Mouse (Mus musculus) forebrain, embryonic 12.5 days (tissue): ENCODE results near the gene Ost4. TPM values are rescaled to one million over a fixed set of nuclear protein-coding genes. Genes with fewer than 3 reads are reported as not detected.
"Not testable (repeated sequence)": the region's sequence is repeated elsewhere in the genome, so short reads cannot be mapped to it uniquely, and the experiment has no call there.

Source experiments
- ATAC-seq: fragments of 200-750 bp; cut with Nextera tagmentation; 2 replicates; pipeline ENCODE4 v1.8.0; 2017; ENCODE audit warnings: moderate TSS enrichment; ENCODE audit not compliant: low FRiP score
- H3K27ac ChIP-seq: fragments of 300-500 bp; sonication (generic); 2 replicates; pipeline ENCODE4 v1.5.1; 2016; ENCODE audit warnings: mild to moderate bottlenecking
- H3K27me3 ChIP-seq: fragments of 300-500 bp; sonication (generic); 2 replicates; pipeline ENCODE4 v1.6.1; 2016; ENCODE audit warnings: mild to moderate bottlenecking
- H3K36me3 ChIP-seq: fragments of 300-500 bp; sonication (generic); replicated peaks from 2 replicates; pipeline ENCODE4 v1.6.1; 2016; ENCODE audit warnings: mild to moderate bottlenecking
- H3K4me1 ChIP-seq: fragments of 300-500 bp; sonication (generic); 2 replicates; pipeline ENCODE4 v1.6.1; 2016
- H3K4me2 ChIP-seq: fragments of 300-500 bp; sonication (generic); 2 replicates; pipeline ENCODE4 v1.6.1; 2016; ENCODE audit warnings: mild to moderate bottlenecking, moderate library complexity
- H3K4me3 ChIP-seq: fragments of 300-500 bp; sonication (generic); replicated peaks from 2 replicates; pipeline ENCODE4 v1.5.1; 2016; ENCODE audit warnings: mild to moderate bottlenecking
- H3K9ac ChIP-seq: fragments of 300-500 bp; sonication (generic); 2 replicates; pipeline ENCODE4 v1.6.1; 2016; ENCODE audit warnings: mild to moderate bottlenecking
- H3K9me3 ChIP-seq: fragments of 300-500 bp; sonication (generic); 2 replicates; pipeline ENCODE4 v1.6.1; 2016
- WGBS: fragments of 180-500 bp; shearing (Covaris S2); methylation state at CpG from one replicate; pipeline ENCODE4 v1.1.7; 2016; 5-methylcytosine and 5-hydroxymethylcytosine counted together
- polyA plus RNA-seq: library from polyadenylated mRNA; unstranded; fragments of >200 nt; fragmentation: Nextera tagmentation; extraction: Ambion mirVana; gene quantifications from 2 replicates; pipeline ENCODE4 v1.2.1, GENCODE M21; 2016

The Ost4 gene
- polyA plus RNA-seq, 1 experiment from 2014 or later, result 315 TPM

DNA sequence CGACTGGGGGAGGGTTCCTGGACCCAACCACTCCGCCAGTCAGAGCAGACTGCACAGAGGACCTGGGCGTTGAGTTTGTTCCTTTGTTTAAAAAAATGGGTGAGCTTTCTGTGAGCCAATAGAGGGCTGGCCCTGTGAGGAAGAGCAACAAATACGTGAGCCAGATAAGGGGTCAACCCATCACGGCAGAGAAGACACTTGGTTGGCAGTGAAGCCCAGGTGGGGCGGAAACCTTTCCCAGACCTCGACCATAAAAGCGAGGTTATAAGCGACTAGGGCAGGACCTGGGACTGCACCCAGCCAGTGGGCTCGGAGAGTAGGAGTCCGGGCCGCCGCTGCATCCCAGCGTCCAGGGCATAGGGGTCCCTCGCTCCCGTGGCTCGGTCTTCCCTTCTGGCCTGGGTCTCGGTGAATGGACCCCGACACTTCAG lies 20.2 kb downstream of the Ost4 start:
- Histone ChIP-seq H3K9ac (peak overlapping the region; percentile 77), H3K4me2 (peak overlapping the region; percentile 69), H3K27me3 (no peaks in the 10 kb centered on the region), H3K36me3 (peaks cover 20% of the 10 kb centered on the region), H3K9me3 (no peaks in the 10 kb centered on the region), H3K4me1 (peaks cover 17% of the 10 kb centered on the region), H3K4me3 (peak overlapping the region; percentile 82), H3K27ac (peak overlapping the region; percentile 98)
- peak; percentile 45 for ATAC-seq
- WGBS, result under 1% methylated on average over 19 of the region's 19 CpGs

DNA sequence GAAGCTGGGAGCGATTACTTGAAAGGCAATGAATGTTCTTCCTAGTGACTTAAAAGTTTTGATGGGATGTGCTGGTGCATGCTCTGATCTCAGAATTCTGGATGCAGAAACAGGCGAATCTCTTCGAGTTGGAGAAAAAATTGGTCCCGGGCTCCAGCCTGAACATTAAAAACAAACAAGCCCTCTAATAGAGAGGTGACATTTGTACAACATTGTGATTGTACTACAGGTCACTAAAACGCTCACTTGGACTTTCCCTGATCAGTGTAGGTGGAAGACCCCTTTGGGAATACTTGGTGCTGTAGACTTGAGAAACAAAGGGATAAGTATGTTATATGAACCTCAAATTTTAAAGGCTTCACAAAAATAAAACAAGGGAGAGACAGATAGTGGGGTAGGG lies 20.9 kb downstream of the Ost4 start:
- no peak for ATAC-seq
- Histone ChIP-seq H3K27ac (peak overlapping the region; percentile 98), H3K27me3 (no peaks in the 10 kb centered on the region)

DNA sequence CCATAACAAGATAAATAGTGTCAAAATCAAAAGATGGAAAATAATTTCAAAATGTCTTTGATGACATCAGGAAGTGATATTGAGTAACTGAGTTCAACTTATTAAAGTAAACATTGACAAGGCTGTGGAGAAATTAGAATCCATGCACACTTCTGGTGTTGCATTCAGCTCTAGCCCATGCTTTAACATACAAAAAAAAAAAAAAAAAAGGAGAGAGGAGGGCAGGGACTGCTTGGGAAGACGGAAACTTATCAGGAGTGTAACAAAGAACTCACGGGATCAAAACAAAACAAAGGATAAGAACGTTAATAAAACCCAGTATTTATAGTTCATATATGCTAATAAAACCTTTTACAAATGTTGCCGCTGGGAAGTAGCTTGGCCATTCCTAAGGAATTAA lies 21.4 kb downstream of the Ost4 start:
- Histone ChIP-seq H3K9ac (no peak overlapping the region), H3K36me3 (peaks cover 9% of the 10 kb centered on the region), H3K27me3 (no peaks in the 10 kb centered on the region), H3K4me1 (peaks cover 17% of the 10 kb centered on the region), H3K27ac (no peak overlapping the region), H3K9me3 (no peaks in the 10 kb centered on the region), H3K4me3 (no peak overlapping the region), H3K4me2 (peak overlapping the region; percentile 69; the same call in 1 of the 2 replicates)
- no peak for ATAC-seq
- WGBS, result 47% methylated on average over 4 of the region's 4 CpGs

More for the DNA sequence above, 20.9 kb downstream of the Ost4 start:
- 25% methylated on average over 5 of the region's 5 CpGs for WGBS
- H3K4me3 ChIP-seq, result peak overlapping the region; percentile 82
- H3K4me1 ChIP-seq, result peaks cover 17% of the 10 kb centered on the region
- peak overlapping the region; percentile 69 for H3K4me2 ChIP-seq
- H3K9ac ChIP-seq, result peak overlapping the region; percentile 77
- no peaks in the 10 kb centered on the region for H3K9me3 ChIP-seq
- peaks cover 14% of the 10 kb centered on the region for H3K36me3 ChIP-seq

DNA sequence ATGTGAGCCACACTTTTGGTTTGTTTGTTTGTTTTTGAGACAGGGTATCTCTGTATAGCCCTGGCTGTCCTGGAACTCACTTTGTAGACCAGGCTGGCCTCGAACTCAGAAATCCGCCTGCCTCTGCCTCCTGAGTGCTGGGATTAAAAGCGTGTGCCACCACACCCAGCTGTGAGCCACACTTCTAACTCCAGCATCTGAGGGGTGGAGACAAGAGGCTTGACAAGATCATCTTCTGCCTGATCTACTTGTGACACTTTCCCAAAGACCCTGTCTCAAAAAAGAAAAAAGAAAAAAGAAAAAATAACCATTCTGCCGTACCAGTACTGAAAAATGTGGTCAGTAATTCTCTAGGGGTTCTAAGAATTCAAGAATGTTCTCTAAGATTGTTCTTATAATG lies 25.7 kb downstream of the Ost4 start:
- H3K36me3 ChIP-seq, result peaks cover 14% of the 10 kb centered on the region
- not testable (repeated sequence) for H3K4me2 ChIP-seq, H3K9ac ChIP-seq, H3K4me1 ChIP-seq, H3K4me3 ChIP-seq, ATAC-seq, H3K9me3 ChIP-seq, H3K27me3 ChIP-seq, H3K27ac ChIP-seq
- 89% methylated on average over 4 of the region's 4 CpGs for WGBS

DNA sequence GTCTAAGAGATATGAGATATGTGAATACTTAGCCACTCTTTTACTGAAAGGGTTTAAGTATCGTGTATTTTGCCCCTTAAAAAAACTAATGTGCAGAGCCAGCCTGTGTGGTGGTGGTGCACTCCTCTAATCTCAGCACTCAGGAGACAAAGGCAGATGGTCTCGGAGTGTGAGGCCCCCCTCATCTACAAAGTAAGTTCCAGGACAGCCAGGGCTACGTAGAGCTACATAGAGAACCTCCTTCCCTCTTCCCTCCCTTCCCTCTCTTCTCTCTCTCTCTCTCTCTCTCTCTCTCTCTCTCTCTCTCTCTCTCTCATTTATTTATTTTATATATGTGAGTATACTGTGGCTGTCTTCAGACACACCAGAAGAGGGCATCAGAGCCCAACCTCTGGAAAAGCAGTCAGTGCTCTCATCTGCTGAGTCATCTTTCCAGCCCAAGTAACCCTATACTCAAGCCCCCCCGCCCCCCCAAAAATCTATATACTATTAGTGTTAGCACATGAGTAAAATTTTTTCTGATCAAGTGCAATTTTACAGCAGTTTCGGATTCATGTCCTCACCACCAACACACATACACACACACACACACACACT lies 28.1 kb downstream of the Ost4 start:
- WGBS, result 85% methylated on average over 5 of the region's 5 CpGs
- Histone ChIP-seq H3K4me2 (no peak overlapping the region), H3K4me1 (no peaks in the 10 kb centered on the region), H3K36me3 (peaks cover 38% of the 10 kb centered on the region), H3K9ac (no peak overlapping the region), H3K9me3 (no peaks in the 10 kb centered on the region), H3K27me3 (no peaks in the 10 kb centered on the region), H3K4me3 (no peak overlapping the region), H3K27ac (no peak overlapping the region)
- ATAC-seq, result no peak

DNA sequence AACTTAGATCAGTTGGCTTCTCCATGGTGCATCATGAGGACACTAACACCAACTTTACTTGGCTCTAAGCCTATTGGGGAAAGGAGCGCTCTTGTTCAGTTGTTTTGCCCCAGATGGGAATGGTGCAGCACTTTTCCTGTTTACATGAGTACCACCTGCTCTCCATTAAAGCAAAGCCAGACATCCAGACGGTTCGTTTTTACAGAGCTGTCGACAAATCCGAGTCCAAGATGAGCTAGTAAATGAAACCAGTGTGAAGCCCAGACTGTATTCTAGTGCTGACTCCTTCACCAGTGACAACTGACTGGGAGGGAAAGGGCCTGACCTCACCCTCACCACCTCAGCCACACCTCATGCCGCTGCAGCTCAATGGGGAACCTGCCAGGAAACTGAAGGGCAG lies 29.0 kb downstream of the Ost4 start:
- ATAC-seq, result no peak
- peaks cover 46% of the 10 kb centered on the region for H3K36me3 ChIP-seq
- no peaks in the 10 kb centered on the region for H3K9me3 ChIP-seq
- H3K27me3 ChIP-seq, result no peaks in the 10 kb centered on the region
- H3K4me2 ChIP-seq, result no peak overlapping the region
- no peak overlapping the region for H3K27ac ChIP-seq
- WGBS, result 75% methylated on average over 6 of the region's 6 CpGs
- H3K4me3 ChIP-seq, result no peak overlapping the region
- H3K4me1 ChIP-seq, result no peaks in the 10 kb centered on the region
- H3K9ac ChIP-seq, result no peak overlapping the region

DNA sequence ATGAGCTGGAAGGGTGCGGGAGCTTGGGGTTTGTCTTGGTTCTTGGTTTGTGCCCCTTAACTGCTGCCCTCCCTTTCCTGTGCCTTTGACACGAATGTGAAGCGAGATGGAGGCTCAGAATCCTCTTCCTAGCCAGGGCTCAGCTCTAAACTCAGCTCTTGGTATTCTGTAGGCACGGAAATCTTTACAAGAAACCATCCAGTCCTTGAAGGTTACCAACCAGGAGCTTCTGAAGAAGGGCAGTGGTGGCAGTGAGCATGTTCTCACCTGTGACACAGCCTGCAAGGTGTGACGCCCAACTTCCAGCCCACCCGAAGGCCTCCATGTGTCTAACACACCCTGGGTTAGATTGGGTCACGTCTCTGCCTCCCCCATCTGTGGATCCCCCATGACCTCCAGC lies 33.2 kb downstream of the Ost4 start:
- Histone ChIP-seq H3K27ac (no peak overlapping the region), H3K36me3 (peaks cover 73% of the 10 kb centered on the region), H3K9ac (no peak overlapping the region), H3K4me1 (peaks cover 10% of the 10 kb centered on the region), H3K9me3 (no peaks in the 10 kb centered on the region), H3K4me2 (no peak overlapping the region), H3K27me3 (no peaks in the 10 kb centered on the region), H3K4me3 (no peak overlapping the region)
- no peak for ATAC-seq
- WGBS, result 95% methylated on average over 7 of the region's 7 CpGs

DNA sequence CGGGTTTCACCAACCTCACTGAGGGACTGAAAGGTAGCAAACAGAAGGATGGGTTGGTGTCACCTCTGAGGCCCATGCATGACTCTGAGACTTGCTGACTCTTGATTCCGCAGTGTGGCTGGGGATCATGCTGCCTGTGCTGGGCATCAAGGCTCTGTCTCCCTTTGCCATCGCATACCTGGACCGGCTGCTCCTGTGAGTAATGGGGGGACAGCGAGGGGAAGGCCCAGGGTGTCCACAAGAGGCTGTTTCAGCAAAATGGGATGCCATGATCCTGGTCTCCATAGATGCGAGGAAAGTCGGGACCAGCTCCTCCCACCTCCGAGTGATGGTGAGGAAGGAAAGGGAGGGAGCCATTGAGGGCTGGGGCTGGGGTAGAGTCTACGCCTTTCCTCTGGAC lies 35.0 kb downstream of the Ost4 start:
- H3K27me3 ChIP-seq, result no peaks in the 10 kb centered on the region
- no peak for ATAC-seq

DNA sequence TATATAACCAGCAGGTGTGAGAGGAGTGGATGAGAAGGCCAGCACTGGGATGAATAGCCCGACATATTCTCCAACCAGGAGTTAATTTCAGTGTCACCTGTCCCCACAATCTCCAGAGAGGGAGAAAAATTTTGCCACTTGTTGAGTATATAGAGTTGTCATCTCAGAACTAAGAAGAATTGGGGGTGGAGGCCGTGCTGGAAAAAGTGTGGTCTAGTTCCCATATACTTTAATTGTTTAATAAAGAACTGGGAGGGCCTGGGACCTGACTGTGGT lies 37.5 kb downstream of the Ost4 start:
- ATAC-seq, result no peak
- no peaks in the 10 kb centered on the region for H3K9me3 ChIP-seq
- peak overlapping the region; percentile 85 for H3K9ac ChIP-seq
- H3K4me1 ChIP-seq, result peaks cover 15% of the 10 kb centered on the region
- H3K4me3 ChIP-seq, result peak overlapping the region; percentile 89
- no peak overlapping the region for H3K27ac ChIP-seq
- peaks cover 59% of the 10 kb centered on the region for H3K36me3 ChIP-seq
- peak overlapping the region; percentile 88 for H3K4me2 ChIP-seq
- WGBS, result 21% methylated on average over 2 of the region's 2 CpGs
- H3K27me3 ChIP-seq, result no peaks in the 10 kb centered on the region

More for the DNA sequence above, 35.0 kb downstream of the Ost4 start:
- Histone ChIP-seq H3K9me3 (no peaks in the 10 kb centered on the region), H3K4me2 (no peak overlapping the region), H3K4me1 (peaks cover 15% of the 10 kb centered on the region), H3K4me3 (no peak overlapping the region), H3K9ac (no peak overlapping the region), H3K27ac (no peak overlapping the region), H3K36me3 (peaks cover 66% of the 10 kb centered on the region)
- 92% methylated on average over 9 of the region's 9 CpGs for WGBS

DNA sequence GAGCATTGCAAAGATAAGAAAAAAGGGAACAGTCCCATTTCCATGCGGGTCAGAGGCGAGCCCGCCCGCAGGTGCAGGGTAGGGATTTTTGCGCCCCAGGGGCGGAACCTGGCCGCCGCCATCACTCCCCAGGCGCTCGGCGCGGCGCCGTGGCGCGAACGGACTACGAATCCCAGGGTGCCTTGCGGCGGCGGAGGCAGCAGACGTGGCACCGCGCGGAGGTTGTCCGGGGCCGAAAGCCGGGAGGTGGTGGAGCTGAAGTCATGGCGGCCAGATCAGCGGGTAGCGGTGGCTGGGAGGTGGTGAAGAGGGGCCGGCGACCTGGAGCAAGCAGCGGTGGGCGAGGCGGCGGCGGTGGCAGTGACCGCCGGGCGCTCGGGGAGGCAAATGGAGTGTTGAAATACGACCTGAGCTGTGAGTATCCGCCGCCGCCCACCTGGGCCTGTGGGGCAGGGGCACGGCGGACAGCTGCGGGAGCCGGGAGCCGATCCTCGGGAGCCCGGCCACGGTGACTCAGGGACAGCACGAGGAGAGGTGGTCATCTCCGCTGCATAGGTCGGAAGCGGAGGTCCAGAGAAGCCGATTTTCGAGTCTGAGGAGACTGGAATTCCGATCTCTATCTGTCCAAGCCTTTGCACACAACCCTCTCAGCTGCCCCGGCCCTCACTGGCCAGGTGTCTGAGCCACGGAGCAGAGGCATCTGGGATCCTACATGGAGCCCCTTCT lies 38.0 kb downstream of the Ost4 start:
- peak; percentile 95 for ATAC-seq
- Histone ChIP-seq H3K9ac (peak overlapping the region; percentile 85), H3K4me3 (peak overlapping the region; percentile 89), H3K9me3 (no peaks in the 10 kb centered on the region), H3K27ac (peak overlapping the region; percentile 50; the same call in 1 of the 2 replicates), H3K27me3 (no peaks in the 10 kb centered on the region), H3K4me2 (peak overlapping the region; percentile 88), H3K36me3 (peaks cover 59% of the 10 kb centered on the region), H3K4me1 (peaks cover 15% of the 10 kb centered on the region)
- 1% methylated on average over 62 of the region's 63 CpGs for WGBS

DNA sequence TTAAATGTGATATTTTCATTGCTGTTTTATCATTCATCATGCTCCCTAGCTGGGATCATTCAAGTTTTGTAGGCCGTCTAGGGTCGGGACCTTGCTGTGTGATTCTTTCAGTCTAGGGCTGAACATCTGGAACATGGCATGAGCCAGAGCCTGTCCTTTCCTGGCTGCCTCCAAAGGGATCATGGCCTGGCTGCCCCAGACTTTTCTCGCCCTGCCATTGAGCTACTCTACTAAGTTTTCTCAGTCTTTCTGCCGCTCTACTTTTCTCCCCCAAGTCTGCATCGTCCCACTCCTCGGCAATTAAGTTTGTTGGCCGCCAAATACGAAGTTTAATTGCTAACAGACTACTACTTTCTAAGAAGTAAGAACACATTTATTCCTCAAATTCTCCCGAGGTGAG lies 38.6 kb downstream of the Ost4 start:
- WGBS, result 18% methylated on average over 9 of the region's 9 CpGs
- ATAC-seq, result peak; percentile 42; the same call in 1 of the 2 replicates

DNA sequence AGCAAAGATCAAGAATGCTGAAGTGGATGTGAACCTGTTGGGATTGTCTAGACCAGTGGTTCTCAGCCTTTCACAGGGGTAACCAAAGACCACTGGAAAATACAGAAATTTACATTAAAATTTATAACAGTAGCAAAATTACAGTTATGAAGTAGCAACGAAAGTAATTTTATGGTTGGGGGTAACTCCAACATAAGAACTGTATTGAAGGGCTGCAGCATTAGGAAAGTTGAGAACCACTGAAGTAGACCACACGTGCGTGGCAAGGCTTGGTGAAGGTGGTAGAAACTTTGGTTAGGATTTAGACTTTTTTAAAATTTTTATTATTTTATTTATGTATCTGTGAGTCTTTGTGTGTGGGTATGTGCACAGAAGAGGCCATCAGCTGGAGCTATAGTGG lies 39.9 kb downstream of the Ost4 start, which contains the start of gene Tmem214:
Gene Tmem214 (plus strand): TSS at position 301 of the 400 bp plus-strand sequence.
- H3K27me3 ChIP-seq, result no peaks in the 10 kb centered on the region
- peaks cover 45% of the 10 kb centered on the region for H3K36me3 ChIP-seq
- no peaks in the 10 kb centered on the region for H3K9me3 ChIP-seq
- no peak within 1 kb of the TSS; the same call in 1 of the 2 replicates for H3K9ac ChIP-seq
- peak within 1 kb of the TSS; percentile 88; the same call in 1 of the 2 replicates for H3K4me2 ChIP-seq
- no peak within 1 kb of the TSS for H3K27ac ChIP-seq
- WGBS, result 95% methylated on average over 3 of the region's 3 CpGs
- H3K4me3 ChIP-seq, result no peak within 1 kb of the TSS
- ATAC-seq, result no peak
- peaks cover 15% of the 10 kb centered on the region for H3K4me1 ChIP-seq

More for the DNA sequence above, 38.6 kb downstream of the Ost4 start:
- Histone ChIP-seq H3K4me3 (peak overlapping the region; percentile 89), H3K9ac (peak overlapping the region; percentile 85), H3K9me3 (no peaks in the 10 kb centered on the region), H3K27me3 (no peaks in the 10 kb centered on the region), H3K4me1 (peaks cover 15% of the 10 kb centered on the region), H3K36me3 (peaks cover 58% of the 10 kb centered on the region), H3K27ac (no peak overlapping the region), H3K4me2 (peak overlapping the region; percentile 88)

DNA sequence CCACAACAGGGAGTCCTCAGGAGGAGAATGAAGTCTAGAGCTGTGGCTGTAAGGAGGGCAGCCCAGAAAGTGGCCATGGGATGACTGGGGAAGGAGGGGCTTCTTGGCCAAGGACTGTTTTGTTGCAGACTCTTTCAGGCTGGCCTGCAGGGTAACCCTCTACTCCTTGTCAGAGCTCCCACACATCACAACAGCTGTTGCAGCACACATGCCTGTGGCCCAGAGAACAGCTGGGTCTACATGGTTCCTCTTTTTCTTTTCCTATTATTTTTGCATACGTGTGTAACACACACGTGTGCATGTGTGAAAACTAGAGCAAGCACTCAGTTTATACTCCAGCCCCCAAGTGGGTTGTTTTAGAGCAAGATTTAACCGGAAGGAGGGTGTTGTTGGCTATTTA lies 40.7 kb downstream of the Ost4 start:
- 91% methylated on average over 3 of the region's 3 CpGs for WGBS
- no peak for ATAC-seq
- H3K27me3 ChIP-seq, result no peaks in the 10 kb centered on the region

More for the DNA sequence above, 40.7 kb downstream of the Ost4 start:
- Histone ChIP-seq H3K4me3 (no peak overlapping the region), H3K36me3 (peaks cover 36% of the 10 kb centered on the region), H3K27ac (no peak overlapping the region), H3K4me1 (peaks cover 15% of the 10 kb centered on the region), H3K9me3 (no peaks in the 10 kb centered on the region), H3K9ac (no peak overlapping the region), H3K4me2 (no peak overlapping the region)
